Mouse (Mus musculus) heart, embryonic 10.5 days (tissue): ENCODE measurements around the gene Tbl1xr1. TPM values are rescaled to one million over a fixed set of nuclear protein-coding genes. Genes with fewer than 3 reads are reported as not detected.

Experiments
- DNase-seq: peaks from one replicate; pipeline ENCODE4 v3.0.0-alpha.2; 2017; ENCODE audit warnings: low spot score
- H3K27ac ChIP-seq: fragments of 300-500 bp; sonication (generic); 2 replicates; pipeline ENCODE4 v1.5.1; 2016; ENCODE audit warnings: mild to moderate bottlenecking
- H3K27me3 ChIP-seq: fragments of 300-500 bp; sonication (generic); 2 replicates; pipeline ENCODE4 v1.6.1; 2016; ENCODE audit warnings: mild to moderate bottlenecking; ENCODE audit not compliant: poor library complexity, insufficient read depth, severe bottlenecking
- H3K36me3 ChIP-seq: fragments of 300-500 bp; sonication (generic); 2 replicates; pipeline ENCODE4 v1.6.1; 2016; ENCODE audit warnings: mild to moderate bottlenecking, moderate library complexity
- H3K4me1 ChIP-seq: fragments of 300-500 bp; sonication (generic); 2 replicates; pipeline ENCODE4 v1.6.1; 2016; ENCODE audit warnings: mild to moderate bottlenecking
- H3K4me3 ChIP-seq: fragments of 300-500 bp; sonication (generic); 2 replicates; pipeline ENCODE4 v1.5.1; 2016; ENCODE audit warnings: mild to moderate bottlenecking, moderate library complexity
- H3K9me3 ChIP-seq: fragments of 300-500 bp; sonication (generic); 2 replicates; pipeline ENCODE4 v1.6.1; 2016; ENCODE audit warnings: mild to moderate bottlenecking, moderate library complexity
- WGBS: fragments of 180-500 bp; shearing (Covaris S2); methylation state at CpG from one replicate; pipeline ENCODE4 v1.1.7; 2016; 5-methylcytosine and 5-hydroxymethylcytosine counted together
- polyA plus RNA-seq: library from polyadenylated mRNA; unstranded; fragments of >200 nt; fragmentation: Nextera tagmentation; extraction: Ambion mirVana; gene quantifications from 2 replicates; pipeline ENCODE4 v1.2.1, GENCODE M21; 2016

Tbl1xr1 gene
- polyA plus RNA-seq = 17.7 and 18.7 TPM in 2 replicates

DNA sequence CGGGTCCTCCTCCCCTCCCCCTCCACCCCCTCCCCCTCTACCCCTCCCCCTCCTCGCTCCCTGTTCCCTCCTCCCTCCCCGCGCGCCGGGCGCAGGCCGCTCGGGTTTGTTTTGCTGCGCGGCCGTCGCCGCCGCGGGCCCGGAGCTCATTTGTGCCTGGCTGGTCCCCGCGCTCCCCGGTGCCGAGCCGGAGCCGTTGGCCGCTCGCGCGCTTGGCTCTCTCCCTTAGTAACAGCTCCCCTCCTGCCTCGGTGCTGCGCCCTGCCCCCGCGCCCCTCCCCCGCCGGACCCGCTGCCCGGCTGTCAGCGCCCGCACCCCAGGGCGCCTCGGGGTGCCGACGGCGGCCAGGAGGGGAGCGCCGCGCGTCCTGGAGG, at the start of gene Tbl1xr1:
Tbl1xr1 (plus strand) TSS at position 92 of the 375 bp plus-strand sequence.
- H3K36me3 ChIP-seq = no peaks in the 10 kb centered on the region

DNA sequence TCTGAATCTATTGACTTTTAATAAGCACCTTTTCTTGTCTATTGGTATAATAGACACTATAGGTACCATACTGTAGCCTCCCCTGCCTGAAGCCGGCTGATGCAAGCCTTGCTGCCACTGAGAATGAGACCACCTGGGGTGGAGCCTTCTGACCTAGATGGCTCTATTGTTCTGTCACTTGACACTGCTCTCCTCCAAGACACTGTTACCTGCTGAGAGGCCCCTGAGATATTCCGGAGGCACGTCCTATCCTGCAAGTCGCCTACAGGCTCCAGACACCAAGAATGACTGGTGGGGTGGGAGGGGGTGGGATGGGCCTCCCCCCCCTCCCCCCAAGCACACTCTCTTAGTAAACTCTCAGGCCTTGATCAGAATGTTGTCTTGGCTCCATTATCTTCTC, 38.4 kb upstream of the Tbl1xr1 start:
- Histone ChIP-seq H3K4me1 (no peaks in the 10 kb centered on the region), H3K4me3 (no peak overlapping the region), H3K27me3 (no peaks in the 10 kb centered on the region), H3K9me3 (no peaks in the 10 kb centered on the region), H3K36me3 (no peaks in the 10 kb centered on the region), H3K27ac (no peak overlapping the region)
- 32% methylated on average over 4 of the region's 4 CpGs for WGBS
- DNase-seq = no peak

More for the DNA sequence above, at the start of gene Tbl1xr1:
- no peaks in the 10 kb centered on the region for H3K9me3 ChIP-seq
- H3K27me3 ChIP-seq = no peaks in the 10 kb centered on the region
- peaks cover 32% of the 10 kb centered on the region for H3K4me1 ChIP-seq
- peak; percentile 94 for DNase-seq
- H3K27ac ChIP-seq = peak within 1 kb of the TSS; percentile 100
- WGBS = under 1% methylated on average over 32 of the region's 46 CpGs
- peak within 1 kb of the TSS; percentile 96 for H3K4me3 ChIP-seq

DNA sequence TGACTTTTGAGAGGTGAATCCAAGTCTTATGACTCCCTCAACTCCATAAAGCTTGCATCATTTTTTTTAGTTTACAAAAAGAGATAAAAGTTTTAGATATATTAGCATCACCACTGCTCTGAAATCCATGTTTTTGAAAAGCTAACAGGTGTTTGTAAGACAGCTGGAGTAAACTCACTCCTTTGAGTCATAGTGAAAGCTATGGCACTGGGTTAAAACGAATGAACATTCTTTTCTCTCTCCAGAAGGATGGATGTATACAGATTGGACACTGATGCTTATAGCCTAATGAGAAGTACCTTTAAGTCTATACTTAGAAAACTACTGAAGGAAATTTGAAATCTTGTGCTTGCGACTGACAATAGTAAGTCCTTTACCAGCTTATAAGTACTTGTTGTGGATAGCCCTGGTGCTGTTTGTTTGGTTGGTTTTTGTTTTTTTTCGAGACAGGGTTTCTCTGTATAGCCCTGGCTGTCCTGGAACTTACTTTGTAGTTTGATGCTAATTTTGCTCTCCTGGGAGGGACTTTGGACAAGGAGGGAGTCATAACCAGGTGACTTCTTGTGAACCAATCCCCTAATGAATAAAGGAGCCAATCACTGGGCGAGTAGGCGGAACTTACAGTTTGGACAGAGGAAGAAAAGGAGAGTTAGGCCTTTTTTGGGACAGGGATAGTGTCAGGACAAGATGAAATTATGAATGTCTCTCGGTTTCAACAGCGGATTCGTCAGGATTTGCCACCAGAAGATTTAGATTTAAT, 37.2 kb upstream of the Tbl1xr1 start:
- Histone ChIP-seq H3K27ac (no peak overlapping the region), H3K9me3 (no peaks in the 10 kb centered on the region), H3K36me3 (no peaks in the 10 kb centered on the region), H3K4me3 (no peak overlapping the region), H3K27me3 (no peaks in the 10 kb centered on the region), H3K4me1 (no peaks in the 10 kb centered on the region)
- DNase-seq = no peak
- WGBS = 89% methylated on average over 8 of the region's 8 CpGs

DNA sequence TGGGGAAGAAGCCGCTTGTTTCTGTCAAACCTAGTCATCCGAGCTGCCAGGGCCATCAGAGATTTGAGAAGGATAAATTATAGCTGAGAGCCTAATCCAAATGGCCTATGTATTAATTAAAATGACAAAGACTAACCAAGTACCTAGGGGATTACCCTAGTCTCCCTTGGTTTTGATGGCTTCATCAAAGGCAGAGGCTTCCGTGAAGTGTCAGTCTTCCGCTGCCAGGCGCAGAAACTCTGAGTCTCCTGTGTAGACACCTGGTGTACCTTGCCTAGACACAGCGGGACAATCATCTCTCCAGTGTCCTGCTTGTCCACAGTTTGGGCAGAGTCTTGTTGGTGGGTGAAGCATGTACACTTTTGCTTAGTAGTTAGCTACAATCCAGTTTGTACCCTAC, 35.8 kb upstream of the Tbl1xr1 start:
- no peaks in the 10 kb centered on the region for H3K36me3 ChIP-seq
- no peaks in the 10 kb centered on the region for H3K9me3 ChIP-seq
- H3K27me3 ChIP-seq = no peaks in the 10 kb centered on the region
- no peaks in the 10 kb centered on the region for H3K4me1 ChIP-seq
- no peak overlapping the region for H3K4me3 ChIP-seq
- 79% methylated on average over 6 of the region's 6 CpGs for WGBS
- H3K27ac ChIP-seq = no peak overlapping the region
- DNase-seq = no peak

DNA sequence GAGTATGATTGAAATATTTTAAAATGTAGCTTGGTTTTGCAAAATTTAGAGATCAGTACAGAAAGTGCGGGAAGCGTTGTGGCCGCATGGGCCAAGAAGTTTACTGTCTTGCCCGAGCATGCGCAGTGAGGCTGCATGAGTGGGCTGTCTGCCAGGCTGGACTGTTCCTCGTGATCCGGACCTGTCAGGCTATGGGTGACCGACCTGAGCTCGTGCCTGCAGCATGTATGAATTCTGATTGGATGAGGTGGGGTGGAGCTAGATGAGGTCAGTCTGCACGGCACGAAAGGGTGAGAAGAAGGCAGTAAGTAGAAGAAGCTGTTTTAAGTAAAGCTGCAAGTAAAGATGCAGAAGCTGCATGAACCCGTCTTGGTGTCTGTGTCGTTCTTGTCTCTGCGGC, 29.2 kb upstream of the Tbl1xr1 start:
- Histone ChIP-seq H3K9me3 (no peaks in the 10 kb centered on the region), H3K4me3 (no peak overlapping the region), H3K27me3 (no peaks in the 10 kb centered on the region), H3K27ac (no peak overlapping the region), H3K4me1 (no peaks in the 10 kb centered on the region), H3K36me3 (no peaks in the 10 kb centered on the region)
- DNase-seq = no peak
- WGBS = 89% methylated on average over 14 of the region's 14 CpGs

DNA sequence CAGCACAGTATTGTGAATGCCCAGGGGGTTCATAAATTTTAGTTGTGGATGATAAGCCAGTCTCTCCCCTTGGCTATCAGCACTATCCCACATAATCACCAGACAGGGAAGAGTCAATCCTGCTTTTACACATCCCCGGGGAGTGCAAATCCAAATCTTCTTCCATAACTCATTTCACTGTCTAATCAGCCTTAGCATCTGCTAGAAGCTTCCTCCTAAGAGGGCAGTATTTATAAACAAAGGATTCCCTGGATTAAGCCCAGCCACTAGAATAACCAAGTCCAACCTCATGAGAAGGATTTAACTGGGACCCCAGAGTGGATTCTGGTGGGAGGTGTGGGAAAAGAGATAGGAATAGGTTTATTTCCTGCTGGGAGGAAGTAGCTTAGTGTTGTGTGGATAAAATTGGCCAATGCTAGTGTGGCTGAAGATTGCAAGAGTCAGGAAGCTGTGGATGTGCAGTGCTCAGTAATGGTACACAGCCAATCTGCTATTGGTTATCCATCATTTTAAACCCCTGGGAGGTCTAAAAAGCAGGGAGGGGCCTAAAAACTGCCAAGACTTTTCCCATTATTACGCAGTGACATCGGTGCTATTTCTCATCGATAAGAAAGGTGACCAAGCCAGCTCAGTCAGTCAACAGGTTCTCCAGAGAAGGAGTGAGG, 19.7 kb upstream of the Tbl1xr1 start:
- Histone ChIP-seq H3K27me3 (no peaks in the 10 kb centered on the region), H3K4me3 (no peak overlapping the region), H3K4me1 (no peaks in the 10 kb centered on the region), H3K27ac (no peak overlapping the region), H3K9me3 (no peaks in the 10 kb centered on the region), H3K36me3 (no peaks in the 10 kb centered on the region)
- DNase-seq = no peak
- WGBS = 83% methylated on average over 4 of the region's 4 CpGs

DNA sequence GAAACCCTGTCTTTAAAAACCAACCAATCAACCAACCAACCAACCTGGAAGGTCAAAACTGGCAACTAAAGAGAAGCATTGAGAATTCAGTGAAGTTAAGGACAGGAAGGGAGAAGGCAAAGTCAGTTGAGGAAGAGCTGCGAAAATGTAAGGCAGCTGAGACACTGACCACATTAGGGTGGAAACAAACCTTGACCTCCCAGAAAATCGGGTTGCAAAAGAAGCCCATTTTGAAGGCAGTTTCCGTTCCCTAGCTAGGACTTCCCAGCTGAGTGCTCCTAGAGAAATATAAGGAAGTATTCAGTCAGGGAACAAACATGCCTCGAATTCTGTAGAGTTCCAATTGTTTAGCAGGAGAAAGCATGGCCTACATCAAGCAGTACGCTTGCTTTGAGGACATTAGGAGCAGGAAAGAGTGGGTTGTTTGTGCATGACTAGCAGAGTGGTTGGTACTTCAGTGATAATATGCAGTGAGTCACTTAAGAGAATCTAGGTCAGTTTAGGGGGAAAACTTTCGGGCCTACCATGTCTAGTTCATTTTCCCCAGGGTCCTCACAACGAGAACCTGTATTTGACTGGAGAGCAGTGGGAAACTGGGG, 18.1 kb upstream of the Tbl1xr1 start:
- Histone ChIP-seq H3K27me3 (no peaks in the 10 kb centered on the region), H3K4me1 (no peaks in the 10 kb centered on the region), H3K27ac (no peak overlapping the region), H3K9me3 (no peaks in the 10 kb centered on the region), H3K4me3 (no peak overlapping the region), H3K36me3 (no peaks in the 10 kb centered on the region)
- WGBS = 85% methylated on average over 7 of the region's 7 CpGs
- DNase-seq = no peak

DNA sequence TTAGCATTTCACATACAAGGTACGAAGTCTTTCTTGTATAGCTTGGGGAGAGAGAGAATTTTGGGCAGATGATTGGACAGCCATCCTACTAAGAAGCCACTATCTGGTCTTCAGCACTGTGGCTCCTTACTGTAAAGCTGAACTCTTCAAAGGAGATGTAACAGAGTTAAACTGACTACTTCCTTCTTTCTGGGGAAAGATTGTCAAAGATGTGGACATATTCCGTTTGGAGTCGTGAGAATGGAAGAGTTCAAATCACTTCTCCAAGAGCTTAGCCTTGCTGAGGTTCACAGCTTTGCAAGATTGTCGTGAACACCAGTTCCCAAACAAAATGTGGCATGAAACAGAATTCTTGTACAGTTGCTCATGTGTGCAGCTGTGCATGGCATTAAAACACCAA, 15.3 kb upstream of the Tbl1xr1 start:
- Histone ChIP-seq H3K27me3 (no peaks in the 10 kb centered on the region), H3K27ac (no peak overlapping the region), H3K9me3 (no peaks in the 10 kb centered on the region), H3K4me3 (no peak overlapping the region), H3K36me3 (no peaks in the 10 kb centered on the region), H3K4me1 (no peaks in the 10 kb centered on the region)
- no peak for DNase-seq
- 82% methylated on average over 4 of the region's 4 CpGs for WGBS

DNA sequence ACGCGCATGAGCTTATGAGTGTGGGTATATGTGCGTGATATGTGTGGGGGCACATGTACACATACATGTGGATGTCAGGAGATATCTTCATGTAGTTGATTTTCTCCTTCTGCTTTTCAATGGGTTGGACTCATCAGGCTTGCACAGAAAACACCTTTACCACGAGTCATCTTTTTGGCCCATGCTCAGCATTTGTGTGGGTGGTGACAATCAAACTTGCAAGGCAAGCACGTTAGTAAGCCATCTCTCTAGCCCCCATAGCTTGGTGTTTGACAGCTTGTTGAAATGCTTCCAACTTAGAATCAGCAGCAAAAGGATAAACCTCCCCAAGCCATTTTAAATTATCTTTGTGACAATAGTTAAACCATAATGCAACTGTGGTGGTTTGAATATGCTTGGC, 7.8 kb upstream of the Tbl1xr1 start:
- Histone ChIP-seq H3K27me3 (no peaks in the 10 kb centered on the region), H3K27ac (no peak overlapping the region), H3K36me3 (no peaks in the 10 kb centered on the region), H3K4me1 (no peaks in the 10 kb centered on the region), H3K4me3 (no peak overlapping the region), H3K9me3 (no peaks in the 10 kb centered on the region)
- 85% methylated on average over 5 of the region's 5 CpGs for WGBS
- DNase-seq = no peak

DNA sequence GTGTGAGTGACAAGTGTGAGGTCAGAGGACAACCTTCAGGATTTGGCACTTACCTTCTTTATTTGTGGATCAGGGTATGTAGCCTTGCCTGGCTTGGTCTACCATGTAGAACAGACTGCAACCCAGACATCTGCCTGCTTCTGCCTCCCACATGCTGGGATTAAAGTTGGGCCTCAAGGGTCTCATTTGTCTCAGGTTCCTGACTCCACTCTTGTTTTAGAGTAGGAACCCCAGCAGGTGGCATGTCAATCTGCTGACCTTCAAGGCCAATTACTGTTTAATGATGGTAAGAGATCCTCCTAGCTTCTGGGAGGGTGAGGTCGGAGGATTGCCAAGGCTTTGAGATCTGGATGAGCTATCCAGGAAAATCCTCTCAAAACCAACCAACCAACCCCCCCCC, 2.5 kb upstream of the Tbl1xr1 start:
- Histone ChIP-seq H3K27ac (no peak overlapping the region), H3K9me3 (no peaks in the 10 kb centered on the region), H3K36me3 (no peaks in the 10 kb centered on the region), H3K4me1 (peaks cover 19% of the 10 kb centered on the region), H3K4me3 (no peak overlapping the region), H3K27me3 (no peaks in the 10 kb centered on the region)
- WGBS = 77% methylated on average over 1 of the region's 1 CpGs
- DNase-seq = no peak

DNA sequence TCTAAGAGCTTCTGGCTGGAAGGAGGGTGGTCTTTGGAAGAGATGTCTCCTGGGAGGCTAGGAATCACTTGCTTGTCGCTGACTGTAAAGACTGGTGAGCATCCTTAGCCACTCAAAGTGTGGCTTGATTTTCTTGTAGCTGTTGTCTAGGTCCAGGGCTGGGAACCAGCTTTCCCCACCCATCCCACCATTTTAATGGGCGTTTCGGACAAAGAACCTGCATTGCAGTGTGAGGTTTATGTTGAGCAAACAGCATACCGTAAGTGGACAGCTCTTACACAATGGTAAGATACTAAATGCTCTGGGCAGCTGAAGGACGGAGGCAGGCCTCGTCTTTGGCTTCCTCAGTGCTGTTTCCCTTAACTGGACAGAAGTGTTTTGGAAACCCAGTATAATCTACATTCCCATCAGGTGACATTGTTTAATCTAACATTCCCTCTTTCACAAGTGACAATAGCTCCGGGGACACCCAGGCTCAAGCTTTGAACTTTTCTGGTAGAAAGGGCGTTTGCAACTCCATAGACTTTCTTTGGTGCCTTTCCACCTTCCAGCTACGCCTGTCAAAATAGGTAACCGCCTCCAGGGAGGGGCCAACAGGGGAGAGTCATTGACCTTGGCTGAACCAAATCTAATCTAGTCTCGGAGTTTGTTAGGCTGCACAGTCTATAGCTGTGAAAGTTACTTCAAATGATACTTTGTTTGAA, 1.7 kb upstream of the Tbl1xr1 start:
- H3K4me3 ChIP-seq = peak overlapping the region; percentile 96
- H3K36me3 ChIP-seq = no peaks in the 10 kb centered on the region
- H3K27me3 ChIP-seq = no peaks in the 10 kb centered on the region
- peak overlapping the region; percentile 100; the same call in 1 of the 2 replicates for H3K27ac ChIP-seq
- no peaks in the 10 kb centered on the region for H3K9me3 ChIP-seq
- DNase-seq = peak; percentile 79
- peaks cover 26% of the 10 kb centered on the region for H3K4me1 ChIP-seq
- 16% methylated on average over 11 of the region's 11 CpGs for WGBS

DNA sequence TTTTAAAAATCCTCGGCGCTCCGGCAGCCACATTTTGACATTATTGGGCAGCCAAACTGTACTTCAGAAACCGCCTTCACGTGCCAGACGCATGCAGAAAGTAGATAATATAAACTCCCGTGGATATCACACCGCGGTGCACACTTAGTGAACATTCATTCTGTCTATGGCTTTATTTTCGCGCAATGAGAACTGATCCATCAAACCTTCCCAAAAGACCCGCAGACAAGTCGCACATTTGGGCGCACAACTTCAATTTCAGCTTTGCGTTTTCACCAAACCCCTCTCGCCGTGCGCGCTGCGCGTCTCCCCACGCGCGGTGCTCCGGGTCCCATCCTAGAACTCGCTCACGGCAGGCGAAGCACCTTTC, 950 bp upstream of the Tbl1xr1 start:
- Histone ChIP-seq H3K27ac (peak overlapping the region; percentile 100), H3K4me3 (peak overlapping the region; percentile 96), H3K27me3 (no peaks in the 10 kb centered on the region), H3K9me3 (no peaks in the 10 kb centered on the region), H3K4me1 (peaks cover 26% of the 10 kb centered on the region), H3K36me3 (no peaks in the 10 kb centered on the region)
- under 1% methylated on average over 28 of the region's 28 CpGs for WGBS
- peak; percentile 75 for DNase-seq
